Mouse (Mus musculus) forebrain, embryonic 12.5 days (tissue): ENCODE data around the gene Rundc3a. TPM values are rescaled to one million over a fixed set of nuclear protein-coding genes. Genes with fewer than 3 reads are reported as not detected.
"Not testable (repeated sequence)": the region's sequence is repeated elsewhere in the genome, so short reads cannot be mapped to it uniquely, and the experiment has no call there.

Source experiments
- ATAC-seq: fragments of 200-750 bp; cut with Nextera tagmentation; 2 replicates; pipeline ENCODE4 v1.8.0; 2017; ENCODE audit warnings: moderate TSS enrichment; ENCODE audit not compliant: low FRiP score
- H3K27ac ChIP-seq: fragments of 300-500 bp; sonication (generic); 2 replicates; pipeline ENCODE4 v1.5.1; 2016; ENCODE audit warnings: mild to moderate bottlenecking
- H3K27me3 ChIP-seq: fragments of 300-500 bp; sonication (generic); 2 replicates; pipeline ENCODE4 v1.6.1; 2016; ENCODE audit warnings: mild to moderate bottlenecking
- H3K36me3 ChIP-seq: fragments of 300-500 bp; sonication (generic); replicated peaks from 2 replicates; pipeline ENCODE4 v1.6.1; 2016; ENCODE audit warnings: mild to moderate bottlenecking
- H3K4me1 ChIP-seq: fragments of 300-500 bp; sonication (generic); 2 replicates; pipeline ENCODE4 v1.6.1; 2016
- H3K4me2 ChIP-seq: fragments of 300-500 bp; sonication (generic); 2 replicates; pipeline ENCODE4 v1.6.1; 2016; ENCODE audit warnings: mild to moderate bottlenecking, moderate library complexity
- H3K4me3 ChIP-seq: fragments of 300-500 bp; sonication (generic); replicated peaks from 2 replicates; pipeline ENCODE4 v1.5.1; 2016; ENCODE audit warnings: mild to moderate bottlenecking
- H3K9ac ChIP-seq: fragments of 300-500 bp; sonication (generic); 2 replicates; pipeline ENCODE4 v1.6.1; 2016; ENCODE audit warnings: mild to moderate bottlenecking
- H3K9me3 ChIP-seq: fragments of 300-500 bp; sonication (generic); 2 replicates; pipeline ENCODE4 v1.6.1; 2016
- WGBS: fragments of 180-500 bp; shearing (Covaris S2); methylation state at CpG from one replicate; pipeline ENCODE4 v1.1.7; 2016; 5-methylcytosine and 5-hydroxymethylcytosine counted together
- polyA plus RNA-seq: library from polyadenylated mRNA; unstranded; fragments of >200 nt; fragmentation: Nextera tagmentation; extraction: Ambion mirVana; gene quantifications from 2 replicates; pipeline ENCODE4 v1.2.1, GENCODE M21; 2016

The Rundc3a gene
- polyA plus RNA-seq, 1 experiment from 2014 or later, result 103 TPM

- Histone ChIP-seq H3K36me3 (peaks cover 27% of the 10 kb centered on the region), H3K27ac (peak overlapping the region; percentile 80), H3K27me3 (no peaks in the 10 kb centered on the region; the same call in 1 of the 2 replicates), H3K4me2 (peak overlapping the region; percentile 85), H3K9ac (peak overlapping the region; percentile 87), H3K4me1 (peaks cover 42% of the 10 kb centered on the region), H3K9me3 (no peaks in the 10 kb centered on the region), H3K4me3 (peak overlapping the region; percentile 80)
- WGBS, result under 1% methylated on average over 73 of the region's 85 CpGs
- ATAC-seq, result peak; percentile 73
Observed at GRCm38 (mm10) chr11:102406900-102407833, 14.0 kb downstream of the Rundc3a start.

- Histone ChIP-seq H3K9ac (peak within 1 kb of the TSS; percentile 87), H3K27ac (peak within 1 kb of the TSS; percentile 80), H3K4me3 (peak within 1 kb of the TSS; percentile 80), H3K27me3 (no peaks in the 10 kb centered on the region), H3K36me3 (peaks cover 21% of the 10 kb centered on the region), H3K4me1 (peaks cover 42% of the 10 kb centered on the region), H3K4me2 (peak within 1 kb of the TSS; percentile 85), H3K9me3 (no peaks in the 10 kb centered on the region)
- under 1% methylated on average over 19 of the region's 19 CpGs for WGBS
- peak; percentile 4; the same call in 1 of the 2 replicates for ATAC-seq
Observed at GRCm38 (mm10) chr11:102407834-102408215, 14.6 kb downstream of the Rundc3a start, which contains the start of gene Slc25a39. Gene Slc25a39 (minus strand): TSS chr11:102407946.

GRCm38 (mm10) chr11:102408344-102408876 is 15.2 kb downstream of the Rundc3a start:
- Histone ChIP-seq H3K4me3 (peak overlapping the region; percentile 80), H3K9ac (0 out of 2 replicates have a peak overlapping the region, but pooled peaks have one; percentile 87), H3K4me1 (peaks cover 42% of the 10 kb centered on the region), H3K9me3 (no peaks in the 10 kb centered on the region), H3K36me3 (peaks cover 15% of the 10 kb centered on the region), H3K4me2 (peak overlapping the region; percentile 85), H3K27me3 (no peaks in the 10 kb centered on the region), H3K27ac (peak overlapping the region; percentile 80)
- under 1% methylated on average over 32 of the region's 32 CpGs for WGBS
- ATAC-seq, result peak; percentile 89

- Histone ChIP-seq H3K27ac (peak overlapping the region; percentile 74), H3K4me1 (peaks cover 42% of the 10 kb centered on the region), H3K4me2 (peak overlapping the region; percentile 85), H3K9me3 (no peaks in the 10 kb centered on the region), H3K27me3 (no peaks in the 10 kb centered on the region), H3K36me3 (peaks cover 8% of the 10 kb centered on the region), H3K9ac (0 out of 2 replicates have a peak overlapping the region, but pooled peaks have one; percentile 87), H3K4me3 (peak overlapping the region; percentile 80)
- 40% methylated on average over 15 of the region's 15 CpGs for WGBS
- no peak for ATAC-seq
Observed at GRCm38 (mm10) chr11:102408888-102409794, 15.9 kb downstream of the Rundc3a start.

- no peak for ATAC-seq
- no peaks in the 10 kb centered on the region for H3K9me3 ChIP-seq
- 75% methylated on average over 3 of the region's 3 CpGs for WGBS
- peaks cover under 1% of the 10 kb centered on the region; the same call in 1 of the 2 replicates for H3K36me3 ChIP-seq
- no peak overlapping the region for H3K27ac ChIP-seq
- H3K9ac ChIP-seq, result no peak overlapping the region
- H3K4me1 ChIP-seq, result peaks cover 37% of the 10 kb centered on the region
- H3K27me3 ChIP-seq, result no peaks in the 10 kb centered on the region
- H3K4me3 ChIP-seq, result no peak overlapping the region
- no peak overlapping the region for H3K4me2 ChIP-seq
Observed at GRCm38 (mm10) chr11:102409795-102410330, 16.7 kb downstream of the Rundc3a start.

- ATAC-seq, result not testable (repeated sequence)
Observed at GRCm38 (mm10) chr11:102410345-102410744, 17.1 kb downstream of the Rundc3a start.

GRCm38 (mm10) chr11:102411061-102411460 is 17.9 kb downstream of the Rundc3a start:
- no peak overlapping the region for H3K9ac ChIP-seq
- no peaks in the 10 kb centered on the region for H3K27me3 ChIP-seq
- H3K4me3 ChIP-seq, result no peak overlapping the region
- H3K27ac ChIP-seq, result no peak overlapping the region
- WGBS, result 80% methylated on average over 3 of the region's 3 CpGs
- H3K4me1 ChIP-seq, result peaks cover 25% of the 10 kb centered on the region
- ATAC-seq, result no peak
- no peaks in the 10 kb centered on the region for H3K36me3 ChIP-seq
- H3K4me2 ChIP-seq, result no peak overlapping the region
- no peaks in the 10 kb centered on the region for H3K9me3 ChIP-seq

More at GRCm38 (mm10) chr11:102410345-102410744, 17.1 kb downstream of the Rundc3a start:
- H3K9ac ChIP-seq, H3K4me3 ChIP-seq, H3K36me3 ChIP-seq, H3K27ac ChIP-seq, H3K27me3 ChIP-seq, H3K4me2 ChIP-seq, H3K9me3 ChIP-seq: not testable (repeated sequence)
- peaks cover 32% of the 10 kb centered on the region for H3K4me1 ChIP-seq
- 97% methylated on average over 3 of the region's 3 CpGs for WGBS

GRCm38 (mm10) chr11:102411704-102412103 is 18.5 kb downstream of the Rundc3a start:
- no peak for ATAC-seq
- Histone ChIP-seq H3K36me3 (no peaks in the 10 kb centered on the region), H3K27me3 (no peaks in the 10 kb centered on the region), H3K4me3 (no peak overlapping the region), H3K9me3 (no peaks in the 10 kb centered on the region), H3K4me1 (peaks cover 18% of the 10 kb centered on the region), H3K9ac (no peak overlapping the region), H3K4me2 (no peak overlapping the region), H3K27ac (no peak overlapping the region)
- WGBS, result 8% methylated on average over 11 of the region's 11 CpGs

GRCm38 (mm10) chr11:102413059-102413458 is 19.9 kb downstream of the Rundc3a start:
- no peak for ATAC-seq
- 77% methylated on average over 8 of the region's 8 CpGs for WGBS

GRCm38 (mm10) chr11:102415034-102415802 is 22.0 kb downstream of the Rundc3a start:
- WGBS, result 75% methylated on average over 10 of the region's 10 CpGs
- ATAC-seq, result no peak
- no peaks in the 10 kb centered on the region for H3K9me3 ChIP-seq

More at GRCm38 (mm10) chr11:102413059-102413458, 19.9 kb downstream of the Rundc3a start:
- no peak overlapping the region for H3K4me2 ChIP-seq
- no peak overlapping the region for H3K9ac ChIP-seq
- H3K36me3 ChIP-seq, result no peaks in the 10 kb centered on the region
- peaks cover 10% of the 10 kb centered on the region for H3K4me1 ChIP-seq
- H3K27ac ChIP-seq, result no peak overlapping the region
- H3K27me3 ChIP-seq, result no peaks in the 10 kb centered on the region
- H3K9me3 ChIP-seq, result no peaks in the 10 kb centered on the region
- H3K4me3 ChIP-seq, result no peak overlapping the region

GRCm38 (mm10) chr11:102417160-102417559 is 24.0 kb downstream of the Rundc3a start:
- no peaks in the 10 kb centered on the region for H3K9me3 ChIP-seq
- H3K9ac ChIP-seq, result no peak overlapping the region
- H3K36me3 ChIP-seq, result no peaks in the 10 kb centered on the region
- H3K4me1 ChIP-seq, result no peaks in the 10 kb centered on the region
- no peak overlapping the region for H3K27ac ChIP-seq
- peaks cover 5% of the 10 kb centered on the region; the same call in 1 of the 2 replicates for H3K27me3 ChIP-seq
- no peak for ATAC-seq
- WGBS, result 74% methylated on average over 1 of the region's 1 CpGs
- H3K4me2 ChIP-seq, result no peak overlapping the region
- no peak overlapping the region for H3K4me3 ChIP-seq

More at GRCm38 (mm10) chr11:102415034-102415802, 22.0 kb downstream of the Rundc3a start:
- no peak overlapping the region for H3K4me2 ChIP-seq
- H3K4me3 ChIP-seq, result no peak overlapping the region
- no peak overlapping the region for H3K9ac ChIP-seq
- no peaks in the 10 kb centered on the region for H3K27me3 ChIP-seq
- H3K4me1 ChIP-seq, result 0 out of 2 replicates have a peak, but pooled peaks cover 2% of the 10 kb centered on the region
- H3K36me3 ChIP-seq, result no peaks in the 10 kb centered on the region
- H3K27ac ChIP-seq, result no peak overlapping the region
